Mouse (Mus musculus) mouse trophoblast stem cell (cell line): Measurements from ENCODE around the gene Cdk14.

Source experiments
- in situ Hi-C, 2 experiments: fragments of 300-500 bp; cut with MseI, MboI; formaldehyde crosslinking; loops; 2 replicates in 1 of 2; 3 replicates in 1 of 2; pipeline ENCODE4 v1.15.1; 2025

Gene Cdk14

DNA sequence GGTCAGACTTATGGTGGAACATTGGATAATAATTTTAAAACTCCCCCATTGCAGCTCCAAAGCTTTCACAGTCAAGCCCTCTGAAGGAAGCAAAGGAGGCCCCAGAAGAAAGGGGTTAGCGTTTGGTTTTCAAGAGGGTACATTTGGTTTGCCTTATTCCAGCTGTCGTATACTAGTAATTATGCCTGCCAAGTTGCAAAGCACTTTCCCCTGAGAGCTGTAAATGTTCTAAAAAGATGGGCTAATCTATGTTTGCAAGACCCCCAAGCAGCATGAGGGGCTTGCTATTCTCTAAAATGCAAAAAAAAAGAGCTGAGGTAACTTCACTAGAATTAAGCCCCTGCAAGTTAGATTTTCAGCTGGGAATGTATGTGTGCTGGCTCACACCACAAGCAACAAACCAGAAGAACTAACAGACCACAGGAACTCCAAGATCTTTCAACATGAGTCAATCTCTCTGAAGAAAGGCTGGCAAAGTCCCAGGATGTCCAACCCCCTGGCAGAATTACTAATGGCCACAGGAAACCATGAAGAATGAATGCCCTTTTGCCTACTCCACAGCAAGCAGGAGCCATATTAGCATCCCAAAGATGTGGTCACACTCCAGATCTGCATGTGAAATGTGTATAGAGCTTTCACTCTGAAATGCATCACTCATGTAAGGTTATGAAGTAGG, 99.5 kb downstream of the Cdk14 start:
- in situ Hi-C loops, result no loop called here

- in situ Hi-C loops, result no loop called here
These were observed 100.1 kb downstream of the Cdk14 start for GRCm38 (mm10) chr5:5319824-5320505.

DNA sequence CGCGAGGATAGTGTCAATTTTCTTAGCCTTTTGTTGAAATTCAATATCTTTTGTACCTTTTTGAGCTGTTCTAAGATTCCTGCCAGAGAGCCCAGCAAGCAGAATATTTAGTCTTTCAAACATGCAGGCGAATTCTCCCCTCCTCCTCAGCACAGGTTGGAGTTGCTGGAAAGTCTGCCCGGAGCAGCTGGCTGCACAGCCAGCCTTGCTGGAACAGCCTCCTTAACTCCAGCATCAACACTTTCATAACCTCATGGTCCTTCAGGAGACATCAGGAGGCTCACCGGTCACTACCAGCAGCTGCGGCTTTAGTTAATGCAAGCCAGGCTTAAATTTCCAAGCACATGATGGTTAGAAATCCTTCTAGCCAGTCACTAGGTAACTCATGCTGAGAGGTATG, 105.8 kb downstream of the Cdk14 start:
- in situ Hi-C loops, result no loop called here

DNA sequence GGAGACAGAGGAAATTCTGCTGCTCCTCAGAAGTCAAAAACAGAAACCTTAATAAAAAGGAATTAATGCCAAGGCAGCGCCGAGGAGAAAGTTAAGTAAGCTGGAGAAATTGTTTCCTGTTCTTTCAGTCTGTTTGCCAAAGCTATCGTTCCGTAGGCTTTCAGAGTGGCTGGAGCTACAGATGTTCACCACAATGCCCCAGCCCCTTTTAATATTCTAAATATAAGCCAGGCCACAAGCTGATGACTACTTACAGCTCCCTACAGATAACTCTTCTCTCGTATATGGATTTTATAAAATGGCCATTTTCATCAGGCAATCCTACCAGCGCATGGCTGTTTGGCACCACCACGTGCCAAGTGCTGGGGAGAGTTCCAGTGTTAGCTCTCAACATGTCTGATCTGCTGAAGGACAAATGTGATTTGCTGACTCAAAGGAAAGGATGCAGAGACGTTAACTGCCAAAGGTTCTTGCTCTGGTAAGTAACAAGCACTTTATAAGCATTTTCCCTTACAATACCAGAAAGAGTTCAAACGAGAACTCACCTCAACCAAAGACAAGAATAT, 106.8 kb downstream of the Cdk14 start:
- in situ Hi-C loops, result no loop called here

DNA sequence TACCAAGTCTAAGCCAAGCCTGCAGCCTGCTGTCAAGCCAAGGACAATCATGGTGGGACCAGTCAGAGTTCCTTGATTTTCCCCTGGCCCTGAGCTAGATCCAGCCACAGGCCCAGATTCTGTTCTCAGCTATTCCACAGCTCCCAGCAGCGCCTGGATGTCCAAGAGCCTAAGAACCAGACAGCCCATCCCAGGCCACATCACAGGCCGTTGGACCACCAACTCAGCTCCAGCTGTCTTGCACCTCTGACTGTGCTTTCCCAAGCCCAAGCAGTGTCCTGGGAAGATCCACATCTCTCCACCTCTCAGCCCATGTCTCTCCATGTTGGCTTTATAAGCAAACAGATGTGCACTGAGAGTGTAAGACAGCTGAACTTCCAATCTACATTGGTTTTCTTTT, 114.8 kb downstream of the Cdk14 start:
- in situ Hi-C loops, result no loop called here

GRCm38 (mm10) chr5:5303102-5303670, 116.9 kb downstream of the Cdk14 start:
- in situ Hi-C loops, result no loop called here

- in situ Hi-C loops, result no loop called here
These were observed 118.5 kb downstream of the Cdk14 start for GRCm38 (mm10) chr5:5301571-5302079.

- in situ Hi-C loops, result no loop called here
These were observed 119.1 kb downstream of the Cdk14 start for GRCm38 (mm10) chr5:5300998-5301397.

GRCm38 (mm10) chr5:5300290-5300689, 119.8 kb downstream of the Cdk14 start:
- in situ Hi-C loops, result no loop called here

- in situ Hi-C loops, result no loop called here
These were observed 122.9 kb downstream of the Cdk14 start for GRCm38 (mm10) chr5:5297222-5297621.

DNA sequence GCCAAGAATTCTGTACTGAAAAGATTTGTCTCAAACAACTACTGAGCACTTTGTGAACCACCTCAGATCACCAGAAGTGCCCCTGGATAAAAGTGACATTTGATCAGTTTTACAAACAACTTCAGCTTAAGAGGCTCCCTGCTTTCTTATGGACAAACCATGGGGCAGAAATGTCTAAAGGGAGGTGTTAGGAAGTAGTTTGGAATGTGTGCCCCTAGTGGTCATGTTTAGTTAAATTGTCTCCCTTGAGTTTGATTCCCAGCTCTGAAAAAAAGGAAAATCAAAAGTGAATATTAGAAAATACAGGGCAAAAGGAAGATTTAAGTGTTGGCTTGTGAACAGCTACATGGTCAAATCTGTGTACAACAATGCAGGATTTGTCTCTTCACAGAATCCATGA, 123.3 kb downstream of the Cdk14 start:
- in situ Hi-C loops, result no loop called here

- in situ Hi-C loops, result no loop called here
These were observed 127.1 kb downstream of the Cdk14 start for GRCm38 (mm10) chr5:5292830-5293542.

DNA sequence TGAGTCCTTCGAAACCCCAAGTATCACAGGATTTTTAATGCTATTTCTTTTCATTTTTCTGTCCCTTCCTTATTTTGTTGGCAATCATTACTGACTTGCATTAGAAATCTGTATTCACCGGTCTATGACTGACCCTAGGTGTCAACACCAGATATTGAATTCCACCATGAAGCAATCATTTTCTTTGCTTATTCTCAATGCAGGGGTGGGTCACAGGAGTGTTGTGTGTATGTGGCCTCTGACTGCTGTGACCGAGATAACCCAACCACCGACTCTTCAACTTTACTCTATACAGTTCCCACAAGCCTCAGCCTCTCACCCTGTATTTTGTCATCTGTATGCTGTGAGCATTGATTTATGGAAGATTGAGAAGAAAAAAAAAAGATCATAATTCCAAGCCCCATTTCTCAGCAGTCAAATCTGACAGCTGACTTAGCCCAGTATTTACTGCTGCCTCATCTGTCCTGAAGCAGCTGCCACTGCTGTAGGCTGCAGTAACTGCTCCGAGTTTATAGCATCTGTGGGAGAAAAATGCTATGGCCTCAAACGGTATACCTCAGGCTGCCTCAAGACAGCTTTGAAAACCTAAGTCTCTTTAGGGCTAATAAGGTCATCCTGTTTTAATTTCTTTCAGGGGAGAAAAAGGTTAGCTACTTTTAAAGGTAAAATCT, 128.7 kb downstream of the Cdk14 start:
- in situ Hi-C loops, result no loop called here

DNA sequence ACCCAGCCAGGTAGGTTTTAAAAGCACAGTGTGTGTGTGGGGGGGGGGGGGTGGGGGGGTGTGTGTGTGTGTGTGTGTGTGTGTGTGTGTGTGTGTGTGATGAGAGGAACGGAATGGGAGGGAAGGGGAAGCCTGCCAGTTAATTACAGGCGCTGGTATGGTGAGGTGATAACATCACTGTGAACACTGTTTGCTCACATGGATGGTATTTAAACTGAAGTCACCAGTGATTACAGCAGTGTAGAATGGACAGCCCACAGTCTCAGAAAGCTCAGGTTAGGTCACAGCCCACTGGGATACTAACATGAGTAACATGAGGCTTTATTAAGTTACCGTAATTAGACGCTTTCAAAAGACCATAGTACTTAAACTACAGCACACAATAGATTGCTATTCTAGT, 129.4 kb downstream of the Cdk14 start:
- in situ Hi-C loops, result no loop called here

DNA sequence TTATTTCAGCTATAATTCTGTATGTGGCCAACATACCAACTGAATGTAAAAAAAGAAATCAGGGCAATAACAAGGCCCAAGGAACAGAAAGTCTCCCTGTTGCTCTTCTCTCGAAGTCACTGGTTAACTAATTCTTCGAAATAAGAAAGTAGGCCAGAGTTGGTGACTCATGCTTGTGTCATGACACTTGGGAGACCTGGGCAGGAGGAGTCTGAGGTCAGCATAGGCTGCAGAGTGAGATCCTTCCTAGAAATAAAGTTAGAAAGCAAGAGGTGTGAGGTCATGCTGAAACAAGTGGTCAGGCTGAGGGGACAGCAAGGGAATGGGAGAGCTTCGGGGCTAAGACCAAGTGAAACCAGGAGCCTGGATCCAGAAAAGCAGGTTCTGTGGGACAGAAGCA, 134.2 kb downstream of the Cdk14 start:
- in situ Hi-C loops, result no loop called here

DNA sequence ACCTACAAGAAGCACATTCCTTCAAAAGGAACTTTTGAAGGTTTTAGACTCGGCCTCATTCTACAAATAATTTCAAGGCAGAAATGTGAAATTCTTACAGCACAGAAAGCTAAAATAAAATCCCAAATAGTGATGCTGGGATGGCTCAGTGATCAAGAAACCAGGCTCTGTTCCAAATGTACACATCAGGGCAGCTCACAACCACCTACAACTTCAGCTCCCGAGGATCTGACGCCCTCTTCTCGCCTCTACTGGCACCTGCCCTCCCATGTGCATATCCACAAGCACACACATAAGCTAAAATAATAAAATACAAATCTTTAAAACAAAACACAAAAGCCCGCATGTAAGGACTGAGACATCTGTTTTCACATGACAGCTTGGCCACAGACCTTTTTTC, 135.6 kb downstream of the Cdk14 start:
- in situ Hi-C loops, result no loop called here

DNA sequence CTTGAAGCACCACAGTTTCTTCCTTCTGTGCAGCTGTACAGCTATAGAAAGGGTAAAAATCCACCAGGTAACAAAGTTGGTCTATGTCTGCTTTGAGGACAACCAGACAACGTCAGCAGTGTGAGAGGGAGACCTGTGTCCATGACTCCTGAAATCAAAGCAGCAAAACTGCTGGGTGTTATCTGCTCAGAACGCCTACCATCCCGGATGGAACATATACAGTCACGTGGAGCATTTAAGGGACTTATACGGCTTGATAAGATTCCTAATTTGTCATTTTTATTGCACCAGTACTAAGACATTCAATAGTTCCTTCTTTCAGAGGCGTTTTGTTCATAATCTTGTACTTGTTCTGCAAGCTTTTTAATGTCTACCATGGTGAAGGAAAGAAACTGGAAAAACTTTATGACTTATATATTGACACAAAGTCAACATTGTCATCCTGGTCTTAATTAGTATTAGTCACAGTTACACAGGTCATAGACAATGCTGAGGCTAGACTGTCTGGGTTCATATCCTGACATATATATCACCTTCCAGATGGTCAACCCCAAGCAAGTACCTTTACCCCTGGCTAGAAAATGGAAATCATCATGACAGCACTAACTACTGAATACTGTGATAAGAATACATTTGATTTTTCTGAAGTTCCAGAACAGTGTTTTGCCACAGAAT, 136.2 kb downstream of the Cdk14 start:
- in situ Hi-C loops, result no loop called here

DNA sequence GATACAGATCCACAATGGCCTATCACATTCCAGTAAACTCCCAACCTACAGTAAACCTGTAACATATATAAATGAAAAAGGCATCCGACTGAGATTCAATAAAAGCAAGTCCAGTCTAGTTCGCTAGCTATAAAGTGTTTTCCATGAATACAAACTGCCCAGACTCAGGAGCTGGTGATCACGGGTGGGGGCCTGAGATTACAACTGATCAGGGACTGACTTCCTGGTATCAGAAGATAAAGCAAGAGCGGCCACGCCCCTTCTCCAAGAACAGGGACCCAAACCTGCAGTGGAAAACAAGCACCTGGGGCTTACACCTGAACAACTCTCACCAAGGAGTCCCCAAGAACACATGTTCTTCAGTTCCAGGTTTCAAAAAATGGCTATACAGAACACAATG, 137.7 kb downstream of the Cdk14 start:
- in situ Hi-C loops, result no loop called here

- in situ Hi-C loops, result no loop called here
These were observed 144.8 kb downstream of the Cdk14 start for GRCm38 (mm10) chr5:5275321-5275720.

- in situ Hi-C loops, result loop anchor here (25.0 kb wide), 1 partner anchor 312 kb away; no protein-coding TSS in a partner anchor
These were observed 145.8 kb downstream of the Cdk14 start for GRCm38 (mm10) chr5:5274318-5274717.

- in situ Hi-C loops, result loop anchor here (25.0 kb wide), 1 partner anchor 304 kb away; no protein-coding TSS in a partner anchor
These were observed 153.4 kb downstream of the Cdk14 start for GRCm38 (mm10) chr5:5266787-5267126.
